Mouse (Mus musculus) liver, embryonic 15.5 days (tissue): ENCODE measurements around the gene Rln1. TPM values are rescaled to one million over a fixed set of nuclear protein-coding genes. Genes with fewer than 3 reads are reported as not detected.

Experiments used
- ATAC-seq: fragments of 200-750 bp; cut with Nextera tagmentation; 2 replicates; pipeline ENCODE4 v1.8.0; 2017; ENCODE audit warnings: moderate number of reproducible peaks, mild to moderate bottlenecking, moderate library complexity; ENCODE audit not compliant: insufficient read depth
- H3K27ac ChIP-seq: fragments of 300-500 bp; sonication (generic); replicated peaks from 2 replicates; pipeline ENCODE4 v1.5.1; 2015; ENCODE audit warnings: mild to moderate bottlenecking, inconsistent platforms
- H3K27me3 ChIP-seq: fragments of 300-500 bp; sonication (generic); 2 replicates; pipeline ENCODE4 v1.6.1; 2015; ENCODE audit warnings: mild to moderate bottlenecking, inconsistent platforms
- H3K36me3 ChIP-seq: fragments of 300-500 bp; sonication (generic); replicated peaks from 2 replicates; pipeline ENCODE4 v1.6.1; 2015; ENCODE audit warnings: moderate library complexity, mild to moderate bottlenecking, inconsistent platforms
- H3K4me1 ChIP-seq: fragments of 300-500 bp; sonication (generic); replicated peaks from 2 replicates; pipeline ENCODE4 v1.6.1; 2015; ENCODE audit warnings: inconsistent platforms
- H3K4me2 ChIP-seq: fragments of 300-500 bp; sonication (generic); 2 replicates; pipeline ENCODE4 v1.6.1; 2015; ENCODE audit warnings: moderate library complexity, mild to moderate bottlenecking, inconsistent platforms
- H3K4me3 ChIP-seq: fragments of 300-500 bp; sonication (generic); replicated peaks from 2 replicates; pipeline ENCODE4 v1.5.1; 2015; ENCODE audit warnings: mild to moderate bottlenecking, inconsistent platforms
- H3K9ac ChIP-seq: fragments of 300-500 bp; sonication (generic); 2 replicates; pipeline ENCODE4 v1.6.1; 2015; ENCODE audit warnings: moderate library complexity, mild to moderate bottlenecking, inconsistent platforms
- H3K9me3 ChIP-seq: fragments of 300-500 bp; sonication (generic); replicated peaks from 2 replicates; pipeline ENCODE4 v1.6.1; 2016; ENCODE audit warnings: inconsistent platforms
- WGBS: fragments of 180-500 bp; shearing (Covaris S2); methylation state at CpG from one replicate; pipeline ENCODE4 v1.1.7; 2015; ENCODE audit warnings: mixed read lengths; ENCODE audit not compliant: insufficient replicate concordance; 5-methylcytosine and 5-hydroxymethylcytosine counted together
- polyA plus RNA-seq: library from polyadenylated mRNA; unstranded; fragments of >200 nt; fragmentation: Nextera tagmentation; extraction: Ambion mirVana; gene quantifications from 2 replicates; pipeline ENCODE4 v1.2.1, GENCODE M21; 2015

Rln1 gene
- polyA plus RNA-seq, 1 experiment from 2014 or later = not detected

DNA sequence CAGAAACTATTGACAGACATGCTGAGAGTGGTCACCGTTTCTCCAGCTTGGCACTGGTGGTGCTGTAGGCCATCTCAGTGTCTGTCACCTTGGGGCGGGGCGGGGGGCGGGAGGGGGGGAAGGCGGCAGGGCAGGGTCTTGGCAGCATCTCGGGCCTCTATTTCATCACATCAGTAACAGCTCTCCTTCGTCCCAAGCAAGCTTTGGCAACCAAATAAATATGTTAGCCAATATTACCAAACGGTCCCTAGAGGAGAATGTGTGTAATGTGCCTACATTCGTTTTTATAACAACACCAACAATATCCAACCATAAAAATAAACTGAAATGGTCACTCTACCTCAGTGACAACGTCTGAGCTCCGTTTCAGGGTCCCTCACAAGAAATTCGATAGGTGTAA, 35.6 kb upstream of the Rln1 start:
- H3K4me2 ChIP-seq = no peak overlapping the region
- H3K27ac ChIP-seq = no peak overlapping the region
- no peaks in the 10 kb centered on the region for H3K9me3 ChIP-seq
- 56% methylated on average over 12 of the region's 12 CpGs for WGBS
- H3K4me3 ChIP-seq = no peak overlapping the region
- peaks cover 40% of the 10 kb centered on the region for H3K4me1 ChIP-seq
- H3K9ac ChIP-seq = no peak overlapping the region
- ATAC-seq = no peak
- no peaks in the 10 kb centered on the region for H3K27me3 ChIP-seq
- no peaks in the 10 kb centered on the region for H3K36me3 ChIP-seq

DNA sequence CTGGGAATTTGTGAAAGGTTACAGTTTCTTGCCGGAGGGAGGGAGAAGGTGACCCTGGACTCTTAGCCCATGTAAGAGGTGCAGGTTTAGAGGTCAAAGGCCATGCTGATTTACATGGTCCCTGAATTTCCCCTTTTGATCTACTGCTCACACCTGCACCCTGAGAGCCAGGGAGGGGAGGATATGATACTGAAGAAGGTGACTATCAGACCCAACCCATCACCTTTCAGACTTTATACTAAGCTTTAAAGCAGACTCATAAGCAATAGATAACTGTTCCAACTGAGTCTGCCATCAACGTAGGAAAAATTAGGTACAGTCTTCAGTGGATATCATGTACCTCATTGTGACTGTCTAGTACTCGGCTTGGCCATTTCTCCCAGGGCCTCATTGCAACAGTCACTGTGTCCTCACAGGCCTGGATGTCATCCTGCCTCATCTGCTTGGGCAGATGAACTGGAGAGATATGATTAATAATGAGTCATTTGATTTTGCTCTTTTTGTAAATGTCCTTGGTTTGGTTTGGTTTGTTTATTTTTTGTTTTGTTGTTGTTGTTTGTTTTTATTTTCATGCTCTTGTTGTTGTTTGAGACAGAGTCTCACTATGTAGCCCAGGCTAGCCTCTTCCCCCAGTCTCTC, 34.3 kb upstream of the Rln1 start:
- Histone ChIP-seq H3K36me3 (no peaks in the 10 kb centered on the region), H3K9ac (no peak overlapping the region), H3K9me3 (no peaks in the 10 kb centered on the region), H3K27me3 (no peaks in the 10 kb centered on the region), H3K4me3 (no peak overlapping the region), H3K27ac (no peak overlapping the region), H3K4me1 (peaks cover 40% of the 10 kb centered on the region), H3K4me2 (no peak overlapping the region)
- no peak for ATAC-seq
- WGBS = 39% methylated on average over 3 of the region's 3 CpGs

DNA sequence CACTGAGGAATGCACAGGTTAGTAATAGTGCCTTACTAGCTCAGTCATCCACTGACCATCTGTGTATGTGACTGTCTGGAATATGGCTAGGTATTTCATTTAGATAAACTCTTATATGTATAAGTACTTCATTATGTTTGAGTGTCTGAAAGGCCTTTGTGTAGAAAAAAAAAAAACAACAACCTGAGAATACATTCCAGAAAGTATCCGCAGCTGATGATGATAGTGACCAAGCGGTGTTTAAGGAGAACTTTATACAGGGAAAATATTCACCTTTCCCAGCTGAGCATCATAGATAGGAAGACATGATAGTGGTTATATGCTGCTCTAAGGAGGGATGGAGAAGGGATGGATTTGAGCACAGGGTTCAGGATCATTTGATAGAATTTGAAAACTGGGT, 33.6 kb upstream of the Rln1 start:
- H3K27ac ChIP-seq = no peak overlapping the region
- H3K9ac ChIP-seq = no peak overlapping the region
- H3K4me3 ChIP-seq = no peak overlapping the region
- 65% methylated on average over 2 of the region's 2 CpGs for WGBS
- no peaks in the 10 kb centered on the region for H3K9me3 ChIP-seq
- H3K4me2 ChIP-seq = no peak overlapping the region
- no peak for ATAC-seq
- no peaks in the 10 kb centered on the region for H3K36me3 ChIP-seq
- no peaks in the 10 kb centered on the region for H3K27me3 ChIP-seq
- peaks cover 40% of the 10 kb centered on the region for H3K4me1 ChIP-seq

DNA sequence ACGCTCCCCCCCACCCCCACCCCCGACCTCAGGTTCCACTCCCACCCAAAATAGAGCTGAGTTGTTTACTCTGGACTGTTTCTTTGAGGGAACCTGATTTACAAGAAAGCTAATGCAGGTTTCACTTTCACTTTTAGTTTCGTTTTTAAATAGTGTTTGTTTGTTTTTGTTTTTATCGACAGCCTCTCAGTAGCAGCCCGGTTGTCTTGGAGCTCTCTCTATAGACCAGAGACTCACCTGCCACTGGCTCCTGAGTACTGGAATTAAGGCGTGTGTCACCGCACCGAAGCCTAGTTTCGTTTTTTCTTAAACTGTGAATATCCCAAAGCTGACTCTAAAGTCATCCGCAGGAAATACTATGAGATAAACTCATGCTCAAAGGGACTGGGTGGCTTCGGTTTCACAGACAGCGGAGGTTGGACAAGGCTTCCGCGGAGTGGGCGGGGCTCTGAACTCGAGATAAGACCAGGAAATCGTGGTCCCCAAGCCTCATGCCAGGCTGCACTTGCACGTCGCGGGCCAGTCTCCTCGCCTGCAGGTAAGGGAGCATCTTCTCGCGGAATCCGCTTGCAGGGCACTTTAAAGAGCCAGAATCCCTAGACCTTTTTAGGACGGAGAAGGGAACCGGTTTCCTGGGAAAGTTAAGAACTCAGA, 32.6 kb upstream of the Rln1 start, which contains the start of the genes Plgrkt and Cd274:
TSS of gene Plgrkt (minus strand) at position 422 of the 654 bp plus-strand sequence.
TSS of gene Cd274 (plus strand) at position 487 of the 654 bp plus-strand sequence.
- peak; percentile 91 for ATAC-seq
- Histone ChIP-seq H3K27ac (peak within 1 kb of the TSS; percentile 88), H3K36me3 (no peaks in the 10 kb centered on the region), H3K4me2 (peak within 1 kb of the TSS; percentile 96), H3K27me3 (no peaks in the 10 kb centered on the region), H3K4me1 (peaks cover 44% of the 10 kb centered on the region), H3K9me3 (no peaks in the 10 kb centered on the region), H3K9ac (peak within 1 kb of the TSS; percentile 71), H3K4me3 (peak within 1 kb of the TSS; percentile 74)
- 1% methylated on average over 26 of the region's 26 CpGs for WGBS

DNA sequence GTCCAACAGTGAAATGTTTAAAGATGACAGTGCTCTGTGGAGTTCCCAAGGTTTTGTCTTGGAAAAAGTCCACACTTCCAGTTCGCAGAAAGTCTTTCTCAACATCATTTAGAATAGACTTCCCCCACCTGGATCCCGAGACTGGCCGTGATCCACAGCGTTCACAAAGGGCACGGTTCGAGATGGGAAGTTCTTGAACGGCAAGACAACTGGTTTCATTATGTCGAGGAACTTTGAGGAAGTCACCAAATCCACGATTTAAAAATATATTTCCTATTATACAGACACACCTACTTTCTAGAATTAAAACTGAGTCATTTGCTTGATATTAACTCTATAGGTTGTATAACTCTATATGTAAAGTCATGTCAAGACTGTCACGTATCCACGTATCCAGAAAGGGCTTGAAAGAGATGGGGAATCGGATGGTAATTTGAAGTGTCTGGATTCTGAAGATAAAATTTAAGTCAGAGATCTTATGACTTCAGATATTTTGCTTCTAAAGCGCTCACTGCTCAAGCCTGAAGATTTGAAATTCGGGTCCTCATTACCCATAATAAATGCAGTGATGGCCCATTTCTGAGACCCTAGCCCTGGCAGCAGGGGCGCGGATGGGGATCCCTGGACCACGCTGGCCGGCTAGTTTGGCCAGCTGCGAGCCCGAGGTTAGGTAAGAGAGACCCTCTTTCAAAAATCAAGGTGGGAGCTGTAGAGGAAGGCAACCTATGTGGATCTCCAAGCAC, 31.9 kb upstream of the Rln1 start:
- Histone ChIP-seq H3K9me3 (no peaks in the 10 kb centered on the region), H3K27me3 (no peaks in the 10 kb centered on the region), H3K27ac (peak overlapping the region; percentile 88), H3K4me2 (peak overlapping the region; percentile 96), H3K4me3 (peak overlapping the region; percentile 74), H3K4me1 (peaks cover 39% of the 10 kb centered on the region), H3K36me3 (no peaks in the 10 kb centered on the region), H3K9ac (peak overlapping the region; percentile 71)
- no peak for ATAC-seq
- 16% methylated on average over 20 of the region's 20 CpGs for WGBS

DNA sequence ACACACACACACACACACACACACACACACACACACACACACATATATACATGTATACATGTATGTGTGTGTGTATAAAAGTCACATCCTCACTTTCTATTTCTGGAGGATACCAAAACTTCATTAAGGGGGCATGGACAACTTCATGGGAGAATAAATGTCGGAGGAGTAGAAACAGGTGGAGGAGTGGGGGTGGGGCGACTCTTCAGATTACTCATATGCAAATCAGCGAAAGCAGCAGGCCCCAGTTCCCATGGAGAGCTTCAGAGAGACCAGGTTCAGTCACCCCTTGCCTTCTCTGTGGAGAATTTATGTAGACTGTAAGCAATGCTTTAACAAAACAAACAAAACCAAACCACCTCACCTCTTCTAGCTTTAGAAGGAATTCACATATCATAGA, 30.6 kb upstream of the Rln1 start:
- H3K27me3 ChIP-seq = no peaks in the 10 kb centered on the region
- ATAC-seq = no peak
- no peak overlapping the region for H3K4me2 ChIP-seq
- no peak overlapping the region for H3K27ac ChIP-seq
- H3K36me3 ChIP-seq = no peaks in the 10 kb centered on the region
- H3K9me3 ChIP-seq = no peaks in the 10 kb centered on the region
- H3K9ac ChIP-seq = no peak overlapping the region
- no peak overlapping the region for H3K4me3 ChIP-seq
- 59% methylated on average over 3 of the region's 3 CpGs for WGBS
- H3K4me1 ChIP-seq = peaks cover 50% of the 10 kb centered on the region

DNA sequence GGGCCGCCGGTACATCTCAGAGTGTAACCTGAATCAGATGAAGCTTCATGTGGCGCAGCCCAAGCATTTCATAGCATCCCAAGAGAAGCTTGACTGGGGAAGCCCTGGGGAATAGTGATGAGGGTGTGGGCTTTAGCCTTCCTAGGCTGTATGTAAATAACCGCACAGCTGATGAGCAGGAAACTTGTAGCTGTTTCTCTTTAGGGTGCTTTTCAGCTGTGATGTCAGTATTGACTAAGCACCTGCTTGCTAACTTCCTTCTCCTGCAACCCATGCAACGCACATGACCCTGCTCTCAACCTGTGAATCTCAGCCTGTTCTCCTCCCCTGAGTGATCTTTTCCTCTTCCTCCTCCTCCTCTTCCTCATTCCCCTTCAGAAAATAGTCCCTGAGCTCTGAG, 29.6 kb upstream of the Rln1 start:
- WGBS = 69% methylated on average over 5 of the region's 5 CpGs
- Histone ChIP-seq H3K27ac (no peak overlapping the region), H3K9ac (no peak overlapping the region), H3K36me3 (no peaks in the 10 kb centered on the region; the same call in 1 of the 2 replicates), H3K9me3 (no peaks in the 10 kb centered on the region), H3K4me2 (no peak overlapping the region), H3K27me3 (no peaks in the 10 kb centered on the region), H3K4me1 (peaks cover 54% of the 10 kb centered on the region), H3K4me3 (no peak overlapping the region)
- ATAC-seq = no peak

DNA sequence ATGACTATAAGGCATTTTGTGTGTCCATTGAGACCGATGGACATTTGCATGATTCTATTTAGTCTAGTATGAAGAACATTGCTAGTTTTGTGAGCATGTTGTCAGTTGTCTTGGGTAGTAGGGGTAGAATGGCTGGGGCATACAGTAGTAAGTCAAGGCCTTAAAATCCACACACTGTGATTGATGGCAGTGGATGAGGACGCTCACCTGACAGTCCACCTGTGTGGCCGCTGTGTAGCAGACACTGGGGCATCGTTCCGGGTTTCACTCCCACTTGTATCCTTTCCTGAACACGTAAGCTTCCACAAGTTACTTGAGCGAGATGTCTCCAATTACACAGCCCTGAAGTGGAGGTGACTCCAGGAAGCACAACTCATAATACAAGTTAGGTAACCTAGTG, 29.1 kb upstream of the Rln1 start:
- Histone ChIP-seq H3K9ac (no peak overlapping the region), H3K4me1 (peaks cover 50% of the 10 kb centered on the region)
- 80% methylated on average over 7 of the region's 7 CpGs for WGBS

DNA sequence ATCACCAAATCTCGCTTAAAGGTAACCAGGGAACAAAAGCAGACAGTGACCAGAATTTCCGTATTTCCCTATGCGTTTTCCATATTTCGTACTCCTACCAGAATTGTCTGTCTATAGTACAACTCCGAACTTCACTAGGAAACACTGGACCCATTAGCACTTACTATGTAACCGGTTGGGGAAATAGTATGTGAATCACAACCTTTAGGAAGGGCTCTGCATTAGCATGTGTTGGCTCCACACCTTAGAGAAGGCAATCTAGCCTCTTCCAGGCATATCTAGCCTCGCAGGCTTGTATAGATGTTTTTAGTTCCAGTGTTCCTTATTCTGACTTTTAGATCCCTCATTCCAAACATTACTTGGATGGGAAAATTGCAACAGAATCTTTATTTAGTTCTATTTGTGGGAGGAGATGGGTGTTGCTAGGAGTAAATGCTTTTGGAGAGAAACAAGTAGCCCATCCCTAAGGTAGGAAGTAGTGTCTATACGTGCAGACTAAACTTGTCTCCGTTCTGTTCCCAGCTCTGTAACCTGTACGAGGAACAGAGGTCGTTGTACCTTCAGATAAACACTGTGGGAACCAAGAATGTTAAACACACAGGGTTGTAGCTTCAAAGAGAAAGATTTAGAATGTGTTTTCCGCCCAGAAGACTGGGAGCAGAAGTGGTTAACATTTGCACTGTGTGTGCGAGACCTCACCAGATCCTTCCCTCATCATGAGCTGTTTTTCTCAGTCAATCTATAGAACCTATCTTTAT, 27.9 kb upstream of the Rln1 start:
- no peaks in the 10 kb centered on the region for H3K27me3 ChIP-seq
- H3K36me3 ChIP-seq = no peaks in the 10 kb centered on the region; the same call in 1 of the 2 replicates
- WGBS = 29% methylated on average over 13 of the region's 13 CpGs
- peak overlapping the region; percentile 30 for H3K27ac ChIP-seq
- ATAC-seq = no peak
- H3K4me2 ChIP-seq = peak overlapping the region; percentile 88
- H3K9me3 ChIP-seq = no peaks in the 10 kb centered on the region
- peak overlapping the region; percentile 64 for H3K4me3 ChIP-seq
- peak overlapping the region; percentile 71; the same call in 1 of the 2 replicates for H3K9ac ChIP-seq
- H3K4me1 ChIP-seq = peaks cover 40% of the 10 kb centered on the region

More for the DNA sequence above, 29.1 kb upstream of the Rln1 start:
- Histone ChIP-seq H3K27ac (no peak overlapping the region), H3K36me3 (no peaks in the 10 kb centered on the region; the same call in 1 of the 2 replicates), H3K9me3 (no peaks in the 10 kb centered on the region), H3K27me3 (no peaks in the 10 kb centered on the region), H3K4me3 (no peak overlapping the region), H3K4me2 (no peak overlapping the region)
- ATAC-seq = no peak

DNA sequence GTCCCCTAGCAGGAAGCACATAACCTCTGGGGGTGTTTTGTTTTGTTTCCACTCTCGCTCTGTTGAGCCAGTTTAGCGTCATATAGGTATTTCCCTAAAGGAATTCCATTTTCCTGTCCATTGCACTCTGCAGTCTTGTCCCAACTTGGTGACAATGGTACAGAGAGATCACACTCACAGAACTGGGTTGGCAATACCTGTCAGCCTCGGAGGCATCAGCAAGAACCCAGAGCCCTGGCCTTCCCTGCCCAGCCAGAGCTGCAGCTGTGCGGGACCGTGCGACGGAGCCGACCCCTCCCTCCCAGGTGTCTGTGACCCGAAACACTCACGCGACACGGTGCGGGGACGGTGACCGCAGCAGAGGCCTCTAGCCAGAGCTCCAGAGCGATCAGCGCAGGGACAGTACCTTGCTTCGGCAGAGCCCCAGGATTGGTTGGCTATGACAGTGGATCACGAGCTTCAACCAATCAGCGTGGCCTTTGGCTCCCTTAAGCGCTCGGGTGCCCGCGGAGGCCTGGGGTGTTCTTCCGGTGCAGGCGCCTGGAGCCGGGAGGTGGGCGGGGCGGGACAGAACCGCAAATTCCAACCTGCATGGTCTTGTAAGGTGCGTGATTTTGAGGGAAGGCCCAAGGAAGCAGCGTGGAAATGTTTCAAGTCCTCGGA, 27.1 kb upstream of the Rln1 start:
- peak overlapping the region; percentile 88 for H3K4me2 ChIP-seq
- H3K27me3 ChIP-seq = no peaks in the 10 kb centered on the region
- peak; percentile 99 for ATAC-seq
- peaks cover 2% of the 10 kb centered on the region; the same call in 1 of the 2 replicates for H3K36me3 ChIP-seq
- peaks cover 34% of the 10 kb centered on the region for H3K4me1 ChIP-seq
- peak overlapping the region; percentile 71 for H3K9ac ChIP-seq
- WGBS = 3% methylated on average over 33 of the region's 33 CpGs
- no peak overlapping the region for H3K27ac ChIP-seq
- H3K4me3 ChIP-seq = peak overlapping the region; percentile 64
- no peaks in the 10 kb centered on the region for H3K9me3 ChIP-seq
